Mouse (Mus musculus) macrophage (primary cell): ENCODE data around the gene Olfr1418. TPM values are rescaled to one million over a fixed set of nuclear protein-coding genes. Genes with fewer than 3 reads are reported as not detected.

Experiments
- polyA plus RNA-seq: library from polyadenylated mRNA; stranded (reverse); fragments of 250-400 nt; gene quantifications from 3 replicates; pipeline ENCODE4 v1.2.4, GENCODE M21; 2018; ENCODE audit warnings: inconsistent platforms

Olfr1418 gene
- polyA plus RNA-seq, 1 experiment from 2014 or later: not detected

Other genes with a start within 250 kb of the Olfr1418 start
- gene Ms4a2, start 237.3 kb downstream of the Olfr1418 start, polyA plus RNA-seq: 0.27 TPM in 1 of 3 replicates, not detected in the others
- gene Ms4a3, start 220.2 kb downstream of the Olfr1418 start, polyA plus RNA-seq: 0.79 TPM in 1 of 3 replicates, not detected in the others
- not detected in 3 replicates for gene Oosp2, start 200.5 kb downstream of the Olfr1418 start, polyA plus RNA-seq
- gene Oosp1, start 169.9 kb downstream of the Olfr1418 start, polyA plus RNA-seq: not detected in 3 replicates
- gene Oosp3, start 164.0 kb downstream of the Olfr1418 start, polyA plus RNA-seq: not detected in 3 replicates
- not detected in 3 replicates for gene Gif, start 113.5 kb downstream of the Olfr1418 start, polyA plus RNA-seq
- gene Mrpl16, start 90.7 kb downstream of the Olfr1418 start, polyA plus RNA-seq: 27.2 to 40.6 TPM (median 35.2 TPM) in 3 replicates
- 18.7 to 25.4 TPM (median 20.5 TPM) in 3 replicates for gene Stx3, start 41.7 kb downstream of the Olfr1418 start, polyA plus RNA-seq
- gene Olfr1417, start 21.8 kb downstream of the Olfr1418 start, polyA plus RNA-seq: not detected in 3 replicates
- gene Olfr1419, start 14.0 kb upstream of the Olfr1418 start, polyA plus RNA-seq: not detected in 3 replicates
- gene Olfr1420, start 25.5 kb upstream of the Olfr1418 start, polyA plus RNA-seq: not detected in 3 replicates
- gene Patl1, start 51.3 kb upstream of the Olfr1418 start, polyA plus RNA-seq: 29.2 to 49.7 TPM (median 30.6 TPM) in 3 replicates
- 27.8 to 35.2 TPM (median 29.0 TPM) in 3 replicates for gene Osbp, start 104.9 kb upstream of the Olfr1418 start, polyA plus RNA-seq
- gene Olfr1423, start 180.3 kb upstream of the Olfr1418 start, polyA plus RNA-seq: not detected in 3 replicates
- not detected in 3 replicates for gene Olfr1424, start 201.6 kb upstream of the Olfr1418 start, polyA plus RNA-seq
- not detected in 3 replicates for gene Olfr1425, start 216.7 kb upstream of the Olfr1418 start, polyA plus RNA-seq
- gene Olfr1426, start 230.9 kb upstream of the Olfr1418 start, polyA plus RNA-seq: not detected in 3 replicates
- not detected in 3 replicates for gene Olfr1427, start 242.3 kb upstream of the Olfr1418 start, polyA plus RNA-seq